Mouse (Mus musculus) brain, adult 2 months (tissue): ENCODE measurements around the gene Snx1.

Experiments
- DNase-seq: peaks from one replicate; pipeline ENCODE4 v3.0.0; 2011; ENCODE audit warnings: low read depth, low spot score

The Snx1 gene

DNA sequence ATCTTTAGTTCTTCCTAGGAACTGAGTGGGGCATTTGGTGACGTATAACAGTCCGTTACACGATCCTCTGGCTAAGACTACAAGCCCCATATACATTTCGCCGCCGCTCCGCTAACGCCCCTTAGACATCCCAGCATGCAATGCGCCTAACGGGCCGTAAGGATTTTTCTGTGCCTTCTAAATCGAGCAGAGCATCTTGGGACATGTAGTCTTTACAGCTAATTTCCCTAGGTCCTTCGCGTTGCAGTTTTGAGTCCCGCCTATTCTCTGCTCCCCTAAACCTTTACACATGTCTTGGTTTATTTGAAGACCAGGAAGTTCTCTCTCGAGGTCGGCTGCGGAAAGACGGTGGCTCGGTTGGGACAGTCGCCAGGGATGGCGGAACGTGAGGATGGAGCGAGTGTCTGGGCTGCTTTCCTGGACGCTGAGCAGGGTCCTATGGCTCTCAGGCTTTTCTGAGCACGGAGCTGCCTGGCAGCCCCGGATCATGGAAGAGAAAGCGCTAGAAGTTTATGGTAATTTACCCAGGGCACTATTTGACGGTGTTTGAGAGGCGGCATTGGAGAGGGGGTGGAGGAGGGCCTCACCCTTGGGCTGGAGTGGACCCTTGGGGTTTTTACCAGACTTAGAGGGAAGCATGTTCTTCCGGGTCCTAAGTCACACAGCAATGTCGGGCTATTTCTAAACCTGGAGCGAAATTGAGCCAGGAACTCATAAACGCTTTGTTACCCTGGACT is at the start of gene Snx1, which contains the start of gene Ciao2a:
TSS of gene Snx1 (minus strand) at position 132 of the 737 bp plus-strand sequence.
TSS of gene Ciao2a (plus strand) at position 156 of the 737 bp plus-strand sequence.
- peak; percentile 99 for DNase-seq

DNA sequence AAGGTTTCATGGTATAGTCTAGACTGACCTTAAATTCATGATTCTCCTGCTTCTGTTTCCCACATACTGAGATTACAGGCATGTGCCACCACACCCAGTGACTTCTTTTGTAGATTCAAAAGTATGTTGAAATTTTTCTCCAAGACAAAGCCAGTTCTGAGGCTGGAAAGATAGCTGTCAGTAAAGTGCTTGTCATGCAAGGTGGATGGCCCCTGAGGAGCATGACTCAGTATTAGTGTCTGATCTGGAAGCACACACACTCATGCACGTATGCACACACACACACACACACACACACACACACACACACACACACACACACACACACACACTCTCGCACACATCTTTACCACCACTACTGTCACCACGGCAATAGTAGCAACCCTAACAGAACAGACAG is 48.6 kb upstream of the Snx1 start:
- DNase-seq, result no peak

DNA sequence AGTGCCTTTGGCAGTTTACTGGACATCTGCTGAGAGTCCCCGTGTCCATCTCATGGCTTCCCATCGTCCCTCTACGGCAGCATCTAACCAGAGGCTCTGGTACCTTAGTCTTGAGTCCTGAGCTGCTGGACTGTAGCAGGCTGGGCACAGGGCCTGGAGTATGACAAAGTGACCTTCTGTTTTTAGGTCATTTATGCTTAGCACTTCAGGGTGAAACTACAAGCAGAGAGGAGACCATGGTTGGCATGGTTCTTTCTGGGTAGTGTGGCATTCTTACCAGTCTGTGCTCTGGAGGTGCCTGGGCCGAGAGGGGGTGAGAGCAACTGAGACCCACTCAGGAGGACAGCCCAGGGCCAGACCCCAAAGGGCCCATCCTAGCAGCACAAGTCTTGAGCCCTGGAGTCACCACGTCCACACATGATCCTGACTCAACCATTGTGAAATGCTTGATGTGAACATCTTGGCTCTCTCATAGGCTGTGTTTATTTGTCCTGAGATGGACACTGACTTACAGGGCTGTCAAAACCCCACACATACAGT is 47.0 kb upstream of the Snx1 start:
- no peak for DNase-seq

DNA sequence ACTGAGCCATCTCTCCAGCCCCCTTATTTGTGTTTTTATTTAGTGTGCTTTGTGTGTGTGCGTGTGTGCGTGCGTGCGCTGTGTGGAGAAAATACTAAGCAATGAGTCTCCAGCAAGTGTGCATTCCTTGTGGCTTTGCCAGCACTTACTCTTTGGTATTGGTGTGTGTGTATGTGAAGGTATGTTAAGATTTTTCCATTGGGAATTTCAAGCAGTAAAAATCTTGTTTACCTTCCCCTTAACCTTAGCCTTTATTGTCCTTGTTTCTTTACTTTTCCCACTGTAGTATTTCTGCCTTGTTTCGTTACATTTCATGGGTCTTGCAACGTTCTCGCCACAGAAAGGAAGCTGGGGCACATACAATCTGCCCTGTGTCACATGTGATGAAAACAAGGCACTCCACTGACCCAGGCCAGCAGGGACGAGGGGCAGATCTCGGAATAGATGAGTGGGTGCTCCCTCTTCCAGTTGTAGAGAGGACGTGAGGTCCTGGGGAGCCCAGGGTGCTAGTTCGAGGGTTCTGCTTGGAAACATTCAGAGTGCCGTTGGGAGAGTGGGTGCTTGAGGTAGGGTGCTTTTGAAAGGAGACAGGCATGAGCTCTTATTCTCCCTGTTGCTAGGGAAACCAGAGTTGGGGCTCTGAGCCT is 45.0 kb upstream of the Snx1 start:
- DNase-seq, result peak; percentile 6

DNA sequence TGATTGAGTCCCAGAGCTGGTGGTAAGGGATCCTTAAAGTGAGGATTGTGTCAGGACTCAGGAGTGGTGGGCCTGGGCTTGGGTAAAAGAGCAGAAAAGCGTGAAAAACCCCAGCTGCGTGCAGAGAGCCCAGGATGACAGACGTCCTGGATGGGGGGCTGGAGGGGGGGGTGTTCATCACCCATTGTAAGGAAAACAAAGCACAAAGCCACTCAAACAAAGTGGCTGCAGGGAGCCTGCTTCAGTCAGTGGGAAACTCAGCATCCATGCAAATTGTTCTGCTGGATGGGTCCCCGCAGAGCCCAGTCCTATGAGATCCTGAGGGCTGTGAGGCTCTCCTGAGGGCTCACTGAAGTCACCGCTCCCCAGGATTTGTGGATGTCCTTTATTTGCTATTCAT is 44.1 kb upstream of the Snx1 start:
- DNase-seq, result peak; percentile 77

DNA sequence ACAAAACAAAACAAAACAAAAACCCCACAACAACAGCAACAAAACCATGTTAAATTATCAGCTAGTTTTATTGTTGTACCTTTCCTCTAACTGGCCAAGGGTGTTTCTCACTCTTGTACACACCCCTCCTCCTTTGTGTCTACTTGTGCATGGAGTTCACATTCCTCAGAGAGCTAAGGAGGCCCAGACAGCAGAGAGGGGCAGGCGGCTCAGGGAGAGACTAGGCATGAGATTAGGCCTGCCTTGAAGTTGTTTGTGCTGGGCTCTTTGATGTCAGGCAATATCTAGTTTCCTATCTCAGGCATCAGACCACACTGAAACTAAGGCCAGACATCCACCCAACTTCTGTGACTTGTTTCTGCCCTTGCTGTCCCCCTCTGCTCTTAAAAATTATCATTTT is 41.8 kb upstream of the Snx1 start:
- DNase-seq, result no peak

DNA sequence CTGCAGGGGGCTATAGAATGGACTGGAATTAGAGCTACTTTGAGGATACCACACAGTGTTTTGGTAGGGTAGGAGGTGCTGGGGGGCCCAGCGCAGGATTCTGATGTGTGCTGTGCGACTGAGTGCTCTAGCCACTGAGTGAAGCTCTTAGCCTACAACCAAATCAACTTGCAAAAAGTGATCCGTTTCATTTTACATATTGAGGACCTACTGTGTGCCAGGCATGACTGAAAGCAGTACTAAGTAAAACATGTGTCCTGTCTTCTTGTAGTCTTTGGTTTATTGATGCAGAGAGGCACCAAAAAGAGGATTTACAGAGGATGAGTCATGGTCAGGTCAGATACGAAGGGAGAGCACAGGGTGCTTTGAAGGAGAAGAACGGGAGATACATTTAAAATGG is 40.8 kb upstream of the Snx1 start:
- no peak for DNase-seq

DNA sequence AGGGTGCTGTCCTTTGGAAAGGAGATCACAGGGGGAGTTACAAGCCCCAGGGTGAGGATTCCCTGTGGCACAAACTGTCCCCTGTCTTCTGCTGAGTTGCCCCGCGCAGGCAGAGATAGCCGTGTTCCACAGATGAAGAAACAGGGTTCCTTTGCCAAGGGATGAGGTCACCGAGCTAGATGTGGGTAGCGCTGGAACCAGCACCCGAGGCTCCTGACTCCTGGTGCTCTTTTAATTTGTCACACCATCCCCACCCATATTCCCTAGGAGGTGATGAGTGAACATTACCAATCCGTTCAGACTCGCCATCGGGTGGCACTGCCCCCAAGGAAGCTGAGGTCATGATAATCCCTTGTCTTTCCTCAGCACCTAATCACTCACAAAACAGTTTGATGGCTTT is 36.6 kb upstream of the Snx1 start:
- peak; percentile 42 for DNase-seq

DNA sequence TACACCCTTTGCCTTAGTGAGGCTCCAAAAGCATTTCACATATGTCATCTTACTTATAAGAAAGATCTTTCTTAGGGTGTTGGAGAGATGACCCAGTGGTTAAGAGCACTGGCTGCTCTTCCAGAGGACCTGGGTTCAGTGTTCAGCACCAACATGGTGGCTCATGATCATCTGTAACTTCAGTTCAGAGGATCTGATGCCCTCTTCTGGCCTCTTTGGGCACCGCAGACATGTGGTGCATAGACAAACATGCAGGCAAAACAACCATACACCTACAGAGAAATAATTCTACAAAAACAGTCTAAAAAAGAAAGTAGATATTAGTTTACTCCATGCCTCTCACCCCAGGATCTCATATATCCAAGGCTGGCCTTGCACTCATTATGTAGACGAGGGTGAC is 33.8 kb upstream of the Snx1 start:
- DNase-seq, result no peak

DNA sequence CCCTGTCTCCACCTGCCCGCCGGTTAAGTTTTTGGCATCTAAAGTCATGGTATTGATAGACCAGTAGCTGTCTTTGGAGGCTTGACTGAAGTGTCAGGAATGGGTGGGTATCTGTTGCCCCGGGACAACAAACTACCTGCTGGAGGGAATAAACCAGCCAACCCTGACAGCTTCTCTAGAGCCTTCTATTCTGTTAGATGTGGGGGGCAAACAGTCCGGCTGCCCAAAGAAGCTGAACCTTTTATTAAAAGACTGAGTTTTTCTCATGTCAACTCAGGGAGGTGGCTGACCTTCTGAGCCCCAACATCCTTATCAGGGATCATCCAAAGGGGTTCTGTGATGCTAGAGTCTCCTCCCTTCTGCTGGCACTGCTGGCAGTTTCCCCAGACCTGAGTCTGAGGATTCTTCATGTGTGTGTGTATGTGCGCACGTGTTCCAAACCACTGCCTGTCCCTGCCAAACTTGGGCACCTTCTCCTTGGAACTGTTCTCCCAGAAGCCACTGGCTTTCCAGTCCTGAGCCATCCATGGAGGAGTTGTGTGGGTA is 32.6 kb upstream of the Snx1 start:
- no peak for DNase-seq

DNA sequence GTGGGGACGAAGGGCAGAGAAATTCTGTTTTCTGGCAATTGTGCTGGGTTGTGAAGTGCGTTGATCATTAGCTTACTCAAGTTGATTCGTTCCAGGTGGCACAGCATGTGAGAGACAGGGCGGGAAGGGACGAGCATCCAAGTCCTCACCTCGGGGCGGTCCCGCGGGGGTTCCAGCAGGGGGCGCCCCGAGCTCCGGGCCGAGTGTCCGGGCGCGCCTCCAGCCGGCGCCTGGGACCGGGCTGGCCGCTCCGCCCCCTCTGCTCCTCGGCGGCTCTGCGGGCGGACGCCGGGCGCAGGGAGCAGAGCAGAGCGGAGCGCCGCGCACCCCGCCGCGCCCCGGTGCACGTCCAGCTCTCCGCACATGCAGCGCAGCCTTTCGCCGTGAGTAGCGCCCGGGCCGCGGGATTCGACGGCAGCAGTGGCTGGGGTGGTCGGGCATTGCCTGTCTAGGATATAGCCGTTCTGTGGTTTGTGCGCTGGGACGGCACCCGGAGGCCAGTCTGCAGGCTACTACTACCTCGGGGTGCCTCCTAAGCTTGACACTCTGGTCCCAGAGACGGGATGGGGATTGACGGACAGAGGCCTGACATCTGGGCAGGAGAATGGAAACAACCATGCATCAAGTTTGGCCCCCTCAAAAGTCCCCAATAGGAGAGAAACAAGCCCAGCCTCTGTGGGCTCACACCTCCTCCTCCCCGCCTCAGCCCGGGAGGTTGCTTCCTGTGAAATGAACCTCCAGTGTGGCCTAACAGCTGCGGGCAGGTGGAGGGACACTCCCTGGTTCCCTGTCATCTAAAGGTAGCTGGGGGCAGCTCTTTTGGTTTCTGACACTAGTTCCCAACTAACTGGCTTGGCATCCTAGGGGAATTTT is 31.8 kb upstream of the Snx1 start, which contains the start of gene Dapk2:
TSS of gene Dapk2 (plus strand) at position 266 of the 873 bp plus-strand sequence.
- DNase-seq, result peak; percentile 58

DNA sequence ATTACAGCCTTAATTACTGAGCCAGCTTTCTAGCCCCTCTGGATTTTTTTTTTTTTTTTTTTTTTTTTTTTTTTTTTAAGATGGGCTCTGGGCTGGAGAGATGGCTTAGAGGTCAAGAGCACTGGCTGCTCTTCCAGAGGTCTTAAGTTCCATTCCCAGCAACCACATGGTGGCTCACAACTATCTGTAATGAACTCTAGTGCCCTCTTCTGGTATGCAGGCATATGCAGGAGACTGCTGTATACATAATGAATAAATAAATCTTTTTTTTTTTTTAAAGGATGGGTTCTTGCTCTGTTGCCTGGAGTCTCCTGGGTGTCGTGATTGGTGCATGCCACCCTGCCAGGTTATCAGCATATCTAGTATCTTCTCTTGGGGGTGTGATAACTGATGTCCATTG is 29.1 kb upstream of the Snx1 start:
- no peak for DNase-seq

DNA sequence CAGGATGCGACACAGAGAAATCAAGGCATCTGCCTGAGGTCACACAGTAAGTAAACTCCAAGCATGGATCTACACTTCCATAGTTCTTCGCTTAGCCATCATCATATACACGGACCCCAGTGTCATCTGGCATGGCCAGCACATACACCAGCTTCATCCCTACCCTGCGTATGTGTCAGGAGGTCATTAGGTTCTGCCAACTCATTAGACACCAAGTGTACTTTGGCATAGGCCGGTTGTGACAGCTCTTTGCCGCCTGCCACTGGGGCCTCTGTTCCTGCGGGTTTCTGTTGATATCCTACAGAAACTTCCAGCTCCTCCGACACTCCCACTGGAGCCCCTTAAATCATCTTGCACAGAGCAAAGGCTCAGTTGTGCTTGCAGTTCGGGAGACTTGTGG is 27.6 kb upstream of the Snx1 start:
- DNase-seq, result no peak

DNA sequence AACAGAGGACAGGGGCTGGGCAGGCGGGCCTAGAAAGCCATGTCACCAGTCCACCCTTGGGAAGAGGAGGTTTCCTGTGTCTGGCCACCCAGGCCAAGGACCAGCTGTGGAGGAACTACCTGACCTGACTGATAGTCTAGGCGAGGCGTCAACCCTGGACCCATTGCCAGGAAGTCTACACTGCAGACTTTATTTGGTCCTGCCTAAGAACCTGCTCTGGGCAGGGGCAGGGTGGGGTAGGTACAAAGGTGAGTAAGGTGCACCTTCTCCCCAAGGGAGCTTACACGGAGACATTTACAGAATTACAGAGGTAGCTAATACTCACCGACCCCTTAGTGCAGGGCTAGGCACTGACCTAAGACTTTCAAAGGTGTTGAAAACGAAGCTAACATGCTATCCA is 27.2 kb upstream of the Snx1 start:
- DNase-seq, result no peak

DNA sequence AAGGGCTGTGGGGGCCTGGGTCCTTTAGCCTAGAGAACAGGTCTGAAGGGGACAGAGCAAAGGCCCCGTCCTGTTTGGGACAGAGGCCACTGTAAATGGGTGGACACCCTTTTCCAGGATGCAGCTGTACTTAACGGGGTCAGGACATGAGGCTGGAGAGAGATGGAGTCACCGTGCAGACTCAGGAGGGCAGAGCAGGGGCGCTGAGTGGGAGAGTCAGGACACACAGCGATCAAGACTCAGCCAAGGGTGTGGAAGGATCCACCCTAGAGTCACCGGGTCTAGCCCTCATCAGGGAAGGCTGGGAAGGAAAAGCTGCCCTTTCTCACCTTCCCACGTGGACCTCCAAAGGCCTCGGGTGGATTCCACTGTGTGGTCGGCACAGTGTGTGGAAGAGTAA is 25.6 kb upstream of the Snx1 start:
- no peak for DNase-seq

DNA sequence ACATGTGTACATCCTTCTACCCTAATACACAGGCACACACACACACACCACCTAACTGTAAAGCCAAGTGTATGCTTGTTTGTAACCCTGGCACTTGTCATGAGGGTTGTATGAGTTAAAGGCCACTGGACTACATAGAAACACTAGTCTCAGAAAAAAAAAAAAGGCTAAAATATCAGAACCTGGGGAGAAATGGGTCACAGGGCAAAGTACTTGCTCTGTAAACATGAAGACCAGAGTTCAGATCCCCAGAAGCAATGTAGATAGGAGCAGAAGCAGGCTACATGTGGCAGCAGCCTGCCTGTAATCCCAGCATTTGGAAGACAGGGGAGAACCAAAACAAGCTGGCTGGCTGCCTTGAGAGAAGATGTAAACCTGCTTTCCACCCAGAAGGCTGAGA is 19.8 kb upstream of the Snx1 start:
- no peak for DNase-seq

DNA sequence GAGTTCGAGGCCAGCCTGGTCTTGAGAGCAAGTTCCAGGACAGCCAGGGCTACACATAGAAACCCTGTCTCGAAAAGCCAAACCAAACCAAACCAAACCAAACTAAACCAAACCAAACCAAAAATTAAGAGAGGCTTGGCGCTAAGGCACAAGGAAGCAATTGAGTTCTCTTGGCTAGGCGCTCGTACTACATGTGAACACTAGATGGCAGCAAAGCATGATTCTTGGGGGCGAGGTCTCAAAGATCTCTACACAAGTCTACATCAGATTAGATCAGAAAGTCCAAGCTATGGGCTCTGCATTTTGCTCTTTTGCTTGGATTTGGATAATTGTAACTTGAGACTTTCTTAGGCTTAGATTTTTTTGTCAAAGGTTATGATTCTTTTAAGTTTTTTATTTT is 17.9 kb upstream of the Snx1 start:
- peak; percentile 91 for DNase-seq

DNA sequence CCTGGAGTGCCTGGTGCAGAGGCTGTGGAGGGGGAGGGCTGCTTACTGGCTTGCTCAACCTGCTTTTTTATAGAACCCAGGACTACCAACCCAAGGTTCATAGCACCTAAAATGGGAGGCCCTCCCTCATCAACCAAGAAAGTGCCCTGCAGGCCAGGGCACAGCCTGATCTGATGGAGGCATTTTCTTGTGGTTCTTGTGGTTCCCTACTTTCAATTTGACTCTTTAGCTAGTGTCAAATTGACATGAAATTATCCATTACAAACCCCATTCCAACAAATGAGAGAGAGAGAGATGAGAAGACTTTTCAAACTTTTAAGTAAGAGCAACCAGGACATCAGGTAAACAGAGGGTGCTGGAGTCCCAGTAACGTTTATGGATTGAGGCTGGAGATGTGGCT is 15.9 kb upstream of the Snx1 start:
- DNase-seq, result no peak

DNA sequence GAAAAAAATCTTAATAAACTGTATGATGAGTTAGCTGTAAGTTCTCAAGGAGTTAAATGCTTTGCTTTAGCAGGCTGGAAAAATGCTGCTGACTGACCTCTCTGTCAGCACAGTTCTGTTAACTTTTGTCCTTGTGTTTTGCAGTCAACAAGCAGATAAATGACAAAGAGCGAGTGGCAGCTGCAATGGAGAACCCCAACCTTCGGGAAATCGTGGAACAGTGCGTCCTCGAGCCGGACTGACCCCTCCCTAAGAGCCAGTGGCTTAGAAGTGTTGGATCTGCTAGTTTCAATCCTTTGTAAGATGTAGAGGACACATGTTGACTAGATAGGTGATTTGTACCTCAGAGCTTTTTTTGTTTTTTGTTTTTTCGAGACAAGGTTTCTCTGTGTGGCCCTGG is 11.8 kb upstream of the Snx1 start:
- DNase-seq, result no peak

DNA sequence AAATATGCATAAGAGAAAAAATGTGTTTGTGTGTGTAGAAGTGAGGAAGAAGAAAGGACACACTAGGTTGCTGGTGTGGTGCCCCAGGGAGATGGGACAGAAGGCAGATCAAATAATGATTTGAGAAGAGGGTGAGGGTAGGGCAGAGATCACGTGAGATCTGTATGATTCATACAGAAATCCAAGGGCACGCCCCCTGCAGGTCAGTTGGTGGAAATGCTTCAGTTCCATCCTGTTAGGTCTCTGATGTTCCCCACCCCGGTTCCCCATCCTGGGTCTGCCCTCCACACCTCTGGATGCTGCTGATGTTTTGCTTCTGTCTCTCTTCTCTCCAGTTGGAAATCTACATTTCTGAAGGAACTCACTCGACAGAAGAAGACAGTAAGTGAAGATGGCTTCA is 9.6 kb upstream of the Snx1 start:
- DNase-seq, result peak; percentile 31

DNA sequence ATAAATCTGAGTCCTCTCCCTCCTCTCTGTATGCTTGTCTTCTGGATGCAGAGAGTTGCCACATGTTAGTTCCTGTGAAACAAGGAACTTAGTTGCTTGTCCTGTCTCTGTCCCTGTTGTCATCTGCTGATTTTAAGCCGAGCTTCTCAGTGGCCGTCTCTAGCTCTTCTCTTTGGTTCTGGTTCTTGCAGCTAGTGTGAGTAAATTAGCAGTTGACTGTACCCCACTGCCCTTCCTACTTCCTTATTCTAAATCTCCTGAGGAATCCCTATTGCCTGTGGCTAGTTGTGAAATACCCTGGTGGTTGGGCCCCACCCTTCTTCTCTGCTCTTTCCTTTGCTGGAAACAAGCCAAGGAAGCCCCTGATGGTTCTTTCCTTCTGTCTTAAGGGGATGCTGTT is 5.1 kb upstream of the Snx1 start:
- no peak for DNase-seq

DNA sequence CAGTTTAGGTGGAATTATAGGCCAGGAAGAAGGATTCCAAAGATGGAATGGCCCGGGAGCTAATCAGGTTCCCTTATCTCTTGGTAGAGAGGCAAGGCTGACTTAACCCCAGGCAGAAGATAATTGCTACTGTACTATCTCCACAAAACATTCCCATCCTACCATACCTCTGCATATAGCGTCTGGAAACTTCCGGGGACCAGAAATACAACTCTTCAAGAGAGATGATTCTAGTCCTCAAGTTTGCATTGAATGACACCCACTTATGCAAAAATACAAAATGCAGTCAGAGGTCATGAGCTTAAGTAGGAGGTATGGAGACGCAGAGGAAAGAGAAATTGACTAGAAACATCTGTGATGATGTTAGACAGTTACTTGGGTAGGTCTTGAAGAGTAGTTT is 1.5 kb upstream of the Snx1 start:
- DNase-seq, result no peak
